8 mouse cellular contexts compared by ENCODE assay signal in the genomic region with DNA sequence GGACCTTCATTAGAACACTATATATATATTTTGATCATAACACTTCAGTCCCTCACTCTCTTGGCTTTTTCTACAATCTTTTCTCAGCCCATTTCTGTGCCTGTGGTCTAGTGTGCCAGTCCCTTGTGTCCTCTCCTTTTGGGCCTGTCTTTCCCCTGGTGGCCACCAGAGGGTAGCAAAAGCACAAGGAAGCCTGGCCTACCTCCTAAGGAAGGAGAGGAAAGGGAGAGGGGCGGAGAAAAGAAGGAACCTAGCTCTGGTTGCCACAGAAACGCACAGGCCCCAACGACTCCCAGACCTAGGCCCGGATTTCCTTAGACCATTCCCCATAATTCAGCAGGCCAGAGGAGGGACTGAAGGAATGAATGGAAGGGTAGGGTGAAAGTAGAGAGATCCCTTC. TPM values are rescaled to one million over a fixed set of nuclear protein-coding genes. Genes with fewer than 3 reads are reported as not detected.
DNase-seq lines count a peak whose midpoint lies in the region; ATAC-seq and TF ChIP-seq lines count a peak whose summit lies in the region.

No protein-coding gene starts in this region.

- peak; percentile 5; the same call in 1 of the 2 replicates for ATAC-seq in embryonic facial prominence, embryonic 15.5 days (ENCODE audit: insufficient number of reproducible peaks, low FRiP score, low TSS enrichment, low read depth)
- peak; percentile 55 for ATAC-seq in limb, embryonic 13.5 days (ENCODE audit: low FRiP score, low read depth)
- peak; percentile 58; the same call in 1 of the 2 replicates for ATAC-seq in monocyte, adult 5-6 weeks (replicated peaks; ENCODE audit: insufficient number of reproducible peaks, low FRiP score, low TSS enrichment, poor library complexity, severe bottlenecking)

- H3K27ac ChIP-seq in bone marrow macrophage, adult 2 months (ENCODE audit: insufficient read depth, low read depth, low read length): no peak overlapping the region
- H3K27ac ChIP-seq in embryonic facial prominence, embryonic 15.5 days (replicated peaks): no peak overlapping the region
- H3K27ac ChIP-seq in heart, embryonic 10.5 days: no peak overlapping the region
- H3K27ac ChIP-seq in limb, embryonic 13.5 days: 0 out of 2 replicates have a peak overlapping the region, but pooled peaks have one; percentile 22

- no peak overlapping the region for H3K9ac ChIP-seq in embryonic facial prominence, embryonic 15.5 days
- H3K9ac ChIP-seq in limb, embryonic 13.5 days: no peak overlapping the region

- H3K4me3 ChIP-seq in bone marrow macrophage, adult 2 months (ENCODE audit: insufficient read depth, low read length): no peak overlapping the region
- H3K4me3 ChIP-seq in embryonic facial prominence, embryonic 15.5 days (replicated peaks): 0 out of 2 replicates have a peak overlapping the region, but pooled peaks have one; percentile 32
- peak overlapping the region; percentile 57; the same call in 1 of the 2 replicates for H3K4me3 ChIP-seq in heart, embryonic 10.5 days
- 0 out of 2 replicates have a peak overlapping the region, but pooled peaks have one; percentile 2 for H3K4me3 ChIP-seq in limb, embryonic 13.5 days

- peaks cover 28% of the 10 kb centered on the region for H3K27me3 ChIP-seq in embryonic facial prominence, embryonic 15.5 days
- peaks cover 49% of the 10 kb centered on the region for H3K27me3 ChIP-seq in heart, embryonic 10.5 days (ENCODE audit: insufficient read depth, poor library complexity, severe bottlenecking)
- peaks cover 44% of the 10 kb centered on the region for H3K27me3 ChIP-seq in limb, embryonic 13.5 days

- TF ChIP-seq POLR2A in bone marrow macrophage, adult 2 months (IDR thresholded peaks at IDR 0.05; ENCODE audit: borderline replicate concordance, low read depth, low read length): no peak

- H3K4me2 ChIP-seq in embryonic facial prominence, embryonic 15.5 days (replicated peaks): peak overlapping the region; percentile 59; the same call in 1 of the 2 replicates
- peak overlapping the region; percentile 64 for H3K4me2 ChIP-seq in limb, embryonic 13.5 days (replicated peaks)

- DNase-seq in A20 (ENCODE audit: low read depth, low spot score): peak; percentile 72
- DNase-seq in heart, embryonic 10.5 days (ENCODE audit: low spot score): no peak
- DNase-seq in kidney, adult 9 months: peak; percentile 93
- peak; percentile 51 to 66 for DNase-seq in spleen, postnatal 14 days (ENCODE audit: low spot score in 2 of 2)

- H3K36me3 ChIP-seq in embryonic facial prominence, embryonic 15.5 days: no peaks in the 10 kb centered on the region
- H3K36me3 ChIP-seq in heart, embryonic 10.5 days: no peaks in the 10 kb centered on the region
- peaks cover 5% of the 10 kb centered on the region; the same call in 1 of the 2 replicates for H3K36me3 ChIP-seq in limb, embryonic 13.5 days

- H3K9me3 ChIP-seq in embryonic facial prominence, embryonic 15.5 days (replicated peaks): no peaks in the 10 kb centered on the region
- no peaks in the 10 kb centered on the region for H3K9me3 ChIP-seq in heart, embryonic 10.5 days
- H3K9me3 ChIP-seq in limb, embryonic 13.5 days: no peaks in the 10 kb centered on the region

- 0% methylated on average over 4 of the region's 4 CpGs for WGBS in embryonic facial prominence, embryonic 15.5 days
- 3% methylated on average over 4 of the region's 4 CpGs for WGBS in heart, embryonic 10.5 days
- WGBS in limb, embryonic 13.5 days: 0% methylated on average over 4 of the region's 4 CpGs

- H3K4me1 ChIP-seq in bone marrow macrophage, adult 2 months (ENCODE audit: control insufficient read depth, insufficient read depth, low read length): peaks cover 3% of the 10 kb centered on the region; the same call in 1 of the 2 replicates
- peaks cover 74% of the 10 kb centered on the region for H3K4me1 ChIP-seq in embryonic facial prominence, embryonic 15.5 days
- peaks cover 67% of the 10 kb centered on the region for H3K4me1 ChIP-seq in heart, embryonic 10.5 days
- peaks cover 61% of the 10 kb centered on the region for H3K4me1 ChIP-seq in limb, embryonic 13.5 days

- peak; percentile 66 for TF ChIP-seq CTCF in bone marrow macrophage, adult 2 months (IDR thresholded peaks at IDR 0.05; ENCODE audit: low read depth, low read length)

RNA-seq across cellular contexts. Expression of a gene that starts 5.9 kb away (rescaled TPM):
- not detected in 2 replicates for polyA plus RNA-seq in bone marrow macrophage, adult 2 months (2012; ENCODE audit: insufficient read depth, insufficient read length, missing spikeins)
- polyA plus RNA-seq in embryonic facial prominence, embryonic 15.5 days (2015; fragmentation: Nextera tagmentation; extraction: Ambion mirVana): 42.3 and 47.2 TPM in 2 replicates
- polyA plus RNA-seq in heart, embryonic 10.5 days (2016; fragmentation: Nextera tagmentation; extraction: Ambion mirVana): 0.71 and 2.5 TPM in 2 replicates
- 27.4 and 30.6 TPM in 2 replicates for polyA plus RNA-seq in limb, embryonic 13.5 days (2015; fragmentation: Nextera tagmentation; extraction: Ambion mirVana)
- not detected in 3 replicates for total RNA-seq in monocyte, adult 5-6 weeks (2017)

RNA-seq across cellular contexts. Expression of a gene that starts 21.0 kb away (rescaled TPM):
- polyA plus RNA-seq in bone marrow macrophage, adult 2 months (2012; ENCODE audit: insufficient read depth, insufficient read length, missing spikeins): not detected in 2 replicates
- 28.1 and 31.0 TPM in 2 replicates for polyA plus RNA-seq in embryonic facial prominence, embryonic 15.5 days (2015; fragmentation: Nextera tagmentation; extraction: Ambion mirVana)
- polyA plus RNA-seq in heart, embryonic 10.5 days (2016; fragmentation: Nextera tagmentation; extraction: Ambion mirVana): 10.6 and 19.3 TPM in 2 replicates
- 49.0 and 51.6 TPM in 2 replicates for polyA plus RNA-seq in limb, embryonic 13.5 days (2015; fragmentation: Nextera tagmentation; extraction: Ambion mirVana)
- not detected in 3 replicates for total RNA-seq in monocyte, adult 5-6 weeks (2017)

RNA-seq across cellular contexts. Expression of a gene that starts 33.0 kb away (rescaled TPM):
- 315 and 328 TPM in 2 replicates for polyA plus RNA-seq in bone marrow macrophage, adult 2 months (2012; ENCODE audit: insufficient read depth, insufficient read length, missing spikeins)
- polyA plus RNA-seq in embryonic facial prominence, embryonic 15.5 days (2015; fragmentation: Nextera tagmentation; extraction: Ambion mirVana): 93.2 and 96.1 TPM in 2 replicates
- 41.9 and 49.0 TPM in 2 replicates for polyA plus RNA-seq in heart, embryonic 10.5 days (2016; fragmentation: Nextera tagmentation; extraction: Ambion mirVana)
- polyA plus RNA-seq in limb, embryonic 13.5 days (2015; fragmentation: Nextera tagmentation; extraction: Ambion mirVana): 50.3 and 52.2 TPM in 2 replicates
- total RNA-seq in monocyte, adult 5-6 weeks (2017): 23.1 to 49.7 TPM (median 33.0 TPM) in 3 replicates

RNA-seq across cellular contexts. Expression of a gene that starts 35.9 kb away (rescaled TPM):
- polyA plus RNA-seq in bone marrow macrophage, adult 2 months (2012; ENCODE audit: insufficient read depth, insufficient read length, missing spikeins): 0.96 TPM in 1 of 2 replicates, not detected in the other
- polyA plus RNA-seq in embryonic facial prominence, embryonic 15.5 days (2015; fragmentation: Nextera tagmentation; extraction: Ambion mirVana): 55.8 and 57.4 TPM in 2 replicates
- 32.0 and 37.7 TPM in 2 replicates for polyA plus RNA-seq in heart, embryonic 10.5 days (2016; fragmentation: Nextera tagmentation; extraction: Ambion mirVana)
- 44.0 and 46.2 TPM in 2 replicates for polyA plus RNA-seq in limb, embryonic 13.5 days (2015; fragmentation: Nextera tagmentation; extraction: Ambion mirVana)
- 0.38 to 0.39 TPM in 2 of 3 replicates, not detected in the other for total RNA-seq in monocyte, adult 5-6 weeks (2017)

RNA-seq across cellular contexts. Expression of a gene that starts 44.9 kb away (rescaled TPM):
- polyA plus RNA-seq in bone marrow macrophage, adult 2 months (2012; ENCODE audit: insufficient read depth, insufficient read length, missing spikeins): not detected in 2 replicates
- 0.13 and 0.21 TPM in 2 replicates for polyA plus RNA-seq in embryonic facial prominence, embryonic 15.5 days (2015; fragmentation: Nextera tagmentation; extraction: Ambion mirVana)
- 0.05 TPM in 1 of 2 replicates, not detected in the other for polyA plus RNA-seq in heart, embryonic 10.5 days (2016; fragmentation: Nextera tagmentation; extraction: Ambion mirVana)
- 0.27 and 0.34 TPM in 2 replicates for polyA plus RNA-seq in limb, embryonic 13.5 days (2015; fragmentation: Nextera tagmentation; extraction: Ambion mirVana)
- not detected in 3 replicates for total RNA-seq in monocyte, adult 5-6 weeks (2017)

Comparison
In these comparisons a context has a peak if more than half of its experiments do, and no peak if none do; other contexts are left out.
1. ATAC-seq: peak in every context shown above with its lines; median percentile 58 in monocyte, adult 5-6 weeks; 55 in limb, embryonic 13.5 days; 5 in embryonic facial prominence, embryonic 15.5 days.
2. RNA of a gene that starts 21.0 kb away (polyA plus RNA-seq): 49.0 to 51.6 TPM in limb, embryonic 13.5 days, 28.1 to 31.0 TPM in embryonic facial prominence, embryonic 15.5 days and 10.6 to 19.3 TPM in heart, embryonic 10.5 days; not detected in bone marrow macrophage, adult 2 months; every median in the first group is over 10 times any median in the second.